Mouse (Mus musculus) ES-Bruce4 (cell line): Measurements from ENCODE around the gene Cwh43. TPM values are rescaled to one million over a fixed set of nuclear protein-coding genes. Genes with fewer than 3 reads are reported as not detected.

ENCODE experiments used
- H3K27ac ChIP-seq: 2 replicates; pipeline ENCODE4 v1.5.1; 2012; ENCODE audit warnings: low read length, inconsistent platforms; ENCODE audit not compliant: insufficient read depth
- H3K27me3 ChIP-seq: 2 replicates; pipeline ENCODE4 v1.6.1; 2012; ENCODE audit warnings: mild to moderate bottlenecking, low read length, inconsistent platforms; ENCODE audit not compliant: control insufficient read depth, poor library complexity, insufficient read depth, severe bottlenecking
- H3K36me3 ChIP-seq: 2 replicates; pipeline ENCODE4 v1.6.1; 2012; ENCODE audit warnings: inconsistent platforms, mild to moderate bottlenecking, low read length, moderate library complexity; ENCODE audit not compliant: control insufficient read depth, poor library complexity, insufficient read depth, severe bottlenecking
- H3K4me1 ChIP-seq: one replicate; pipeline ENCODE4 v1.8.1; 2011; ENCODE audit warnings: low read length; ENCODE audit not compliant: control insufficient read depth, insufficient read depth
- H3K4me3 ChIP-seq: 2 replicates; pipeline ENCODE4 v1.5.1; 2011; ENCODE audit warnings: low read depth, mild to moderate bottlenecking, low read length
- H3K9ac ChIP-seq: 2 replicates; pipeline ENCODE4 v1.6.1; 2012; ENCODE audit warnings: low read depth, mild to moderate bottlenecking, inconsistent platforms; ENCODE audit not compliant: poor library complexity, severe bottlenecking
- H3K9me3 ChIP-seq: replicated peaks from 2 replicates; pipeline ENCODE4 v1.6.1; 2012; ENCODE audit warnings: mild to moderate bottlenecking, low read length, inconsistent platforms; ENCODE audit not compliant: control insufficient read depth, poor library complexity, insufficient read depth, severe bottlenecking
- CTCF ChIP-seq: IDR thresholded peaks from one replicate; pipeline ENCODE4 v1.8.1; 2011; ENCODE audit warnings: low read depth, low read length
- EP300 ChIP-seq: IDR thresholded peaks from 2 replicates; pipeline ENCODE4 v1.6.1; 2011; ENCODE audit warnings: low read depth, low read length; ENCODE audit not compliant: insufficient read depth
- POLR2A ChIP-seq: IDR thresholded peaks from one replicate; pipeline ENCODE4 v1.8.1; 2011; ENCODE audit warnings: low read length; ENCODE audit not compliant: insufficient read depth
- polyA plus RNA-seq: library from polyadenylated mRNA; stranded (reverse); fragments of >200 nt; gene quantifications from 2 replicates; pipeline ENCODE4 v1.2.4, GENCODE M21; 2011; ENCODE audit warnings: low read depth; ENCODE audit not compliant: missing spikeins, insufficient read depth, insufficient read length

The Cwh43 gene
- polyA plus RNA-seq: not detected in 2 replicates

- Histone ChIP-seq H3K4me1 (peaks cover 1% of the 10 kb centered on the region), H3K36me3 (no peaks in the 10 kb centered on the region), H3K9me3 (no peaks in the 10 kb centered on the region), H3K4me3 (peak within 1 kb of the TSS; percentile 50), H3K9ac (peak within 1 kb of the TSS; percentile 13; the same call in 1 of the 2 replicates), H3K27ac (no peak within 1 kb of the TSS), H3K27me3 (peaks cover 1% of the 10 kb centered on the region; the same call in 1 of the 2 replicates)
- TF ChIP-seq EP300 (no peak), POLR2A (no peak), CTCF (no peak)
Measured at GRCm38 (mm10) chr5:73405981-73406722, at the start of gene Cwh43. Cwh43 (plus strand) TSS chr5:73406075.

GRCm38 (mm10) chr5:73359134-73359751, 46.6 kb upstream of the Cwh43 start:
- Histone ChIP-seq H3K4me1 (no peaks in the 10 kb centered on the region), H3K27ac (no peak overlapping the region), H3K9me3 (no peaks in the 10 kb centered on the region), H3K4me3 (no peak overlapping the region), H3K27me3 (no peaks in the 10 kb centered on the region), H3K36me3 (no peaks in the 10 kb centered on the region), H3K9ac (no peak overlapping the region)
- TF ChIP-seq POLR2A: no peak
- TF ChIP-seq CTCF: no peak
- no peak for TF ChIP-seq EP300

DNA sequence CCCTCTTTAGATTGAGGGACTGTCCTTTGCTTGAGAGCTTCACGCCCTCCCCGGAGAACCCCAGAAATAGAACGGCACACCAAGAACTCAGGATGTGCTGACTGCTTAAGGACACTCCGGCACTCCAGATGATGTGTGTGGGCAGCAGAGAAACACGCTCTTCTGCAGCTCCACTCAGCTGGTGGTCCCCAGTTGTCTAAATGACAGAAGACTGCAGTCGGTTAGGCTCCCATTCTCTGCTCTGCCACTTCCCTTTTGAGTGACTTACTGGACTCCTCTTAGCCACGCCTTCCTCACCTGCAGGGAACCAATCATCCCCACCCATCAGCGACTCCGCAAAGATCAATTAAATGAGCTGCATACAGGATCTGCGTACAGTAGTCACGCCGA, 46.1 kb upstream of the Cwh43 start:
- no peak overlapping the region for H3K27ac ChIP-seq
- no peaks in the 10 kb centered on the region for H3K9me3 ChIP-seq
- no peaks in the 10 kb centered on the region for H3K27me3 ChIP-seq
- H3K36me3 ChIP-seq: no peaks in the 10 kb centered on the region
- no peak overlapping the region for H3K9ac ChIP-seq
- no peak overlapping the region for H3K4me3 ChIP-seq
- TF ChIP-seq POLR2A (no peak), EP300 (no peak), CTCF (no peak)
- H3K4me1 ChIP-seq: no peaks in the 10 kb centered on the region

DNA sequence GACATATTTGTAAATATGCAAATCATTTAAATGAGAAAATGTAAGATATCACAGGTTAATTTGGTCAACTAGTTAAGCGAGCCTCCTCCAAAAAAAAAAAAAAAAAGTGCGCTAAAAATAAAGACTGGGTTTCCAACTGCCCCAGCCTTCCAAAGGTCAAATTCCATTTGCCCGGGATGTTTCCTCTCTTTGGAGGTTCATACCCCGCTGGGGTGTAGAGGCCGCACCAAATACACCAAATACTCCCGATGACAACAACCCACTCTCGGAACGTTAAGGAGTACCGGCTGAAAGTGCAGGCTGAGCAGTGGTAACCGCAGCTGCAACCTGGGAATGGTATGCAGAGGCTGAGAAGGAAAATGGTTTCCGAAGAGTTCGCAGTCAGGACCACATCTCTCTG, 45.6 kb upstream of the Cwh43 start:
- no peaks in the 10 kb centered on the region for H3K27me3 ChIP-seq
- no peak overlapping the region for H3K4me3 ChIP-seq
- no peak for TF ChIP-seq EP300
- no peak for TF ChIP-seq POLR2A
- no peak for TF ChIP-seq CTCF
- H3K4me1 ChIP-seq: no peaks in the 10 kb centered on the region
- H3K36me3 ChIP-seq: no peaks in the 10 kb centered on the region
- no peaks in the 10 kb centered on the region for H3K9me3 ChIP-seq
- no peak overlapping the region for H3K9ac ChIP-seq
- H3K27ac ChIP-seq: no peak overlapping the region

DNA sequence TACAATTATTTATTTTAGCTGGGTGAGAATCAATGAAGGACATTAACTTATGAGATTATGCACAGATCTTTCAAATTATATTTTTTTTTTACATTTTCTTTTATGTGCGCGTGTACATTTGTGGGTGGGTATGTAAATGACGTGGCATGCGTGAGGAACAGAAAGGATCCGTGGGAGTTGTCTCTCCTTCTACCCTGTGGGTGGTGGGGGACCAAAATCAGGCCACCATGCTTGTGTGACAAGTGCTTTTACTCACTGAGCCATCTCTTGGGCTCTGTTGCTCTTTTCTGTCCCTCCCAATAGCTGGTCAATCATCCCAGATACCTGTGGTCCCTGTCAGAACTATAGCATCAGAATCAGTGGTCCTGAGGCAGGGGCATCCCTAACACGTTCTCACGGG, 43.5 kb upstream of the Cwh43 start:
- H3K9ac ChIP-seq: no peak overlapping the region
- no peaks in the 10 kb centered on the region for H3K9me3 ChIP-seq
- H3K27me3 ChIP-seq: no peaks in the 10 kb centered on the region
- H3K36me3 ChIP-seq: no peaks in the 10 kb centered on the region
- H3K4me3 ChIP-seq: no peak overlapping the region
- no peaks in the 10 kb centered on the region for H3K4me1 ChIP-seq
- no peak overlapping the region for H3K27ac ChIP-seq
- no peak for TF ChIP-seq CTCF
- no peak for TF ChIP-seq EP300
- no peak for TF ChIP-seq POLR2A

GRCm38 (mm10) chr5:73362791-73363190, 43.1 kb upstream of the Cwh43 start:
- no peak overlapping the region for H3K9ac ChIP-seq
- H3K27me3 ChIP-seq: no peaks in the 10 kb centered on the region
- H3K9me3 ChIP-seq: no peaks in the 10 kb centered on the region
- no peak overlapping the region for H3K4me3 ChIP-seq
- no peak for TF ChIP-seq POLR2A
- H3K36me3 ChIP-seq: no peaks in the 10 kb centered on the region
- H3K4me1 ChIP-seq: peaks cover 2% of the 10 kb centered on the region
- no peak overlapping the region for H3K27ac ChIP-seq
